Mouse (Mus musculus) small intestine, adult 2 months (tissue): ENCODE results near the gene Csnk2b. TPM values are rescaled to one million over a fixed set of nuclear protein-coding genes. Genes with fewer than 3 reads are reported as not detected.

Source experiments
- H3K27ac ChIP-seq: fragments of 200-500 bp; 2 replicates; pipeline ENCODE4 v1.5.1; 2012; ENCODE audit warnings: low read depth, low read length, control low read depth, inconsistent platforms; ENCODE audit not compliant: insufficient read depth
- H3K27me3 ChIP-seq: fragments of 200-500 bp; 2 replicates; pipeline ENCODE4 v1.6.1; 2012; ENCODE audit warnings: mild to moderate bottlenecking, moderate library complexity, low read length, inconsistent platforms; ENCODE audit not compliant: control insufficient read depth, insufficient read depth
- H3K36me3 ChIP-seq: fragments of 200-500 bp; 2 replicates; pipeline ENCODE4 v1.6.1; 2012; ENCODE audit warnings: mild to moderate bottlenecking, low read length, control low read depth, inconsistent platforms; ENCODE audit not compliant: control insufficient read depth, insufficient read depth
- H3K4me1 ChIP-seq: fragments of 200-500 bp; 2 replicates; pipeline ENCODE4 v1.6.1; 2012; ENCODE audit warnings: low read length, inconsistent platforms, mixed read lengths; ENCODE audit not compliant: control insufficient read depth, insufficient read depth, insufficient read length
- H3K4me3 ChIP-seq: fragments of 200-500 bp; 2 replicates; pipeline ENCODE4 v1.5.1; 2012; ENCODE audit warnings: low read depth, mild to moderate bottlenecking, control low read depth, inconsistent platforms, low read length, moderate library complexity
- CTCF ChIP-seq: fragments of 200-500 bp; IDR thresholded peaks from 2 replicates; pipeline ENCODE4 v1.5.1; 2012; ENCODE audit warnings: low read depth, mild to moderate bottlenecking, control low read depth, inconsistent platforms, low read length, moderate library complexity, mixed read lengths; ENCODE audit not compliant: insufficient replicate concordance, insufficient read length; ENCODE audit errors: extremely low read depth
- POLR2A ChIP-seq: fragments of 200-500 bp; IDR thresholded peaks from 2 replicates; pipeline ENCODE4 v1.6.1; 2012; ENCODE audit warnings: low read depth, mild to moderate bottlenecking, control low read depth, inconsistent platforms, low read length, moderate library complexity
- WGBS: fragments of 180-500 bp; shearing (Covaris S2); methylation state at CpG from one replicate; pipeline ENCODE4 v1.1.7; 2018; 5-methylcytosine and 5-hydroxymethylcytosine counted together
- polyA plus RNA-seq: library from polyadenylated mRNA; depleted of rRNA; stranded (reverse); fragments of >200 nt; gene quantifications from 2 replicates; pipeline ENCODE4 v1.2.3, GENCODE M21; 2012

Gene Csnk2b
- polyA plus RNA-seq, 1 experiment, result 448 TPM

GRCm38 (mm10) chr17:35135591-35136320 lies 13.9 kb upstream of the Csnk2b start:
- no peak for TF ChIP-seq CTCF
- TF ChIP-seq POLR2A, result 0 out of 2 replicates have a peak, but pooled peaks have one; percentile 5
- WGBS, result 1% methylated on average over 43 of the region's 43 CpGs
- H3K36me3 ChIP-seq, result peaks cover 25% of the 10 kb centered on the region
- peak overlapping the region; percentile 67 for H3K4me3 ChIP-seq
- no peaks in the 10 kb centered on the region for H3K27me3 ChIP-seq
- H3K27ac ChIP-seq, result peak overlapping the region; percentile 95
- peaks cover 4% of the 10 kb centered on the region; the same call in 1 of the 2 replicates for H3K4me1 ChIP-seq

GRCm38 (mm10) chr17:35134801-35135590 lies 13.1 kb upstream of the Csnk2b start, which contains the start of gene Bag6:
Gene Bag6, plus strand, starts transcription at chr17:35135178.
- WGBS, result under 1% methylated on average over 66 of the region's 66 CpGs

DNA sequence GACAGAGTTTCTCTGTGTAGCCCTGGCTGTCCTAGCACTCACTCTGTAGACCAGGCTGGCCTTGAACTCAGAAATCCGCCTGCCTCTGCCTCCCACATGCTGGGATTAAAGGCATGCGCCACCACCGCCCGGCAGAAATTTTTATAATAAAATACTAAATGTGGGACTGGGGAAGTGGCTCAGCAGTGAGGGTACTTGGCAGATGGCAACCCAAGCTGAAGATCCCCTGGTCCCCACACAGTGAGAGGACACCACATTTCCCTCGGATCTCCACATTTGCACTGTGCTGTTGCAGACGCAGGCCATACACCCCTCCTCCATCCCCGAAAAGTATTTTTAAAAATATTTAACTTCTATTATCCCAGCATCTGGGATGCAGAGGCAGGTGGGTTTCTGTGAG lies 11.7 kb upstream of the Csnk2b start:
- Histone ChIP-seq H3K4me3 (no peak overlapping the region), H3K27ac (no peak overlapping the region), H3K4me1 (peaks cover 4% of the 10 kb centered on the region; the same call in 1 of the 2 replicates), H3K27me3 (no peaks in the 10 kb centered on the region), H3K36me3 (peaks cover 7% of the 10 kb centered on the region)
- 92% methylated on average over 7 of the region's 7 CpGs for WGBS
- TF ChIP-seq CTCF (no peak), POLR2A (no peak)

More at GRCm38 (mm10) chr17:35134801-35135590, 13.1 kb upstream of the Csnk2b start, which contains the start of gene Bag6:
- no peaks in the 10 kb centered on the region for H3K27me3 ChIP-seq
- H3K36me3 ChIP-seq, result peaks cover 20% of the 10 kb centered on the region
- peak within 1 kb of the TSS; percentile 95 for H3K27ac ChIP-seq
- peak; percentile 31 for TF ChIP-seq POLR2A
- TF ChIP-seq CTCF, result no peak
- H3K4me3 ChIP-seq, result peak within 1 kb of the TSS; percentile 67
- peaks cover 4% of the 10 kb centered on the region; the same call in 1 of the 2 replicates for H3K4me1 ChIP-seq

GRCm38 (mm10) chr17:35132174-35132560 lies 10.3 kb upstream of the Csnk2b start:
- Histone ChIP-seq H3K27ac (no peak overlapping the region), H3K36me3 (peaks cover 13% of the 10 kb centered on the region), H3K27me3 (no peaks in the 10 kb centered on the region), H3K4me3 (no peak overlapping the region), H3K4me1 (peaks cover 8% of the 10 kb centered on the region)
- TF ChIP-seq POLR2A, result no peak
- no peak for TF ChIP-seq CTCF
- WGBS, result 64% methylated on average over 3 of the region's 3 CpGs

DNA sequence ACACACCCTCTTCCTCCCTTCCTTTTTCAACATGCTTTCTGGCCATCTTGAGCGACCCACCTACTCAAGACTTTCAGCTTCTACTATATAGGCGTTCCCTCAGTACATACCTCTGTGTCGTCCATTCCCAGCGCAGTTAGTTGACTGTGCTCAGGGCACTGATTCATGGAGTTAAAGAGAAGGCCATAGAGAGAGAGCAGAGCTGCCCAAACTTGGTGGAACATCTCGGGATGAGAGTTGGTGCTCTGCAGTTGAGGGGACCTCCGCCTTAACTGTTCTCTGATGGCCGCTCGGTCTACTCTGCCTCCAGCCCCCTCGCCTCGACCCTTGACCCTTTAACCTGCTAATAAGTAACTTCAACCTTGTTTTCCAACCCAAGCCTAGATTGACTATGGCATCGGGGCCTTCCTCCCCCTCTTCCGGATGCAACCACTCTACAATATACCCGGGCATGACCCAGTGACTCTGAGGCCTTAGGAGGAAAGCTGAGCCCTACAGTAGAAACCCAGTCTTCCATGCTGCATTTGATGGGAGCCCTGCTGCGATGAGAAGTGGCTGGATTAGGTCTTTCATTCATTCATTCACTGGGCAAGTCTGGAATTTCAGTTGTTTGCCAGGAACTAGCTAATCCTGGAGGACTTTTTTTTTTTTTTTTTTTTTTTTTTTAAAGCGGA lies 9.8 kb upstream of the Csnk2b start, which contains the start of gene Apom:
Gene Apom, minus strand, starts transcription at position 551 of the 674 bp plus-strand sequence.
- peaks cover 13% of the 10 kb centered on the region for H3K36me3 ChIP-seq
- TF ChIP-seq CTCF, result no peak
- no peak for TF ChIP-seq POLR2A
- 53% methylated on average over 15 of the region's 15 CpGs for WGBS
- no peak within 1 kb of the TSS for H3K4me3 ChIP-seq
- no peaks in the 10 kb centered on the region for H3K27me3 ChIP-seq
- H3K4me1 ChIP-seq, result peaks cover 9% of the 10 kb centered on the region
- H3K27ac ChIP-seq, result no peak within 1 kb of the TSS

GRCm38 (mm10) chr17:35131038-35131437 lies 9.2 kb upstream of the Csnk2b start:
- H3K36me3 ChIP-seq, result peaks cover 13% of the 10 kb centered on the region
- H3K27ac ChIP-seq, result no peak overlapping the region
- H3K27me3 ChIP-seq, result no peaks in the 10 kb centered on the region
- peaks cover 9% of the 10 kb centered on the region for H3K4me1 ChIP-seq
- 90% methylated on average over 8 of the region's 8 CpGs for WGBS
- TF ChIP-seq CTCF, result no peak
- TF ChIP-seq POLR2A, result no peak
- no peak overlapping the region for H3K4me3 ChIP-seq
